Mouse (Mus musculus) heart, embryonic 14.5 days (tissue): Measurements from ENCODE around the gene Fam189a1. TPM values are rescaled to one million over a fixed set of nuclear protein-coding genes. Genes with fewer than 3 reads are reported as not detected.

Experiments used
- ATAC-seq: fragments of 200-750 bp; cut with Nextera tagmentation; 2 replicates; pipeline ENCODE4 v1.8.0; 2017; ENCODE audit warnings: low read depth, moderate TSS enrichment; ENCODE audit not compliant: insufficient number of reproducible peaks, insufficient read depth, low FRiP score
- H3K27ac ChIP-seq, 2 experiments: fragments of 200-500 bp in 1 of 2; fragments of 300-500 bp in 1 of 2; sonication (generic) in 1 of 2; replicated peaks in 1 of 2; 2 replicates each; pipeline ENCODE4 v1.5.1; 2012 to 2014; ENCODE audit warnings: low read depth in 2 of 2, low read length in 2 of 2, control low read depth in 1 of 2, mild to moderate bottlenecking in 1 of 2, mixed read lengths in 1 of 2; ENCODE audit not compliant: control insufficient read depth in 1 of 2, insufficient read depth in 1 of 2
- H3K27me3 ChIP-seq: fragments of 300-500 bp; sonication (generic); 2 replicates; pipeline ENCODE4 v1.6.1; 2014; ENCODE audit warnings: mild to moderate bottlenecking, low read length, control low read depth; ENCODE audit not compliant: control insufficient read depth, insufficient read depth
- H3K36me3 ChIP-seq: fragments of 300-500 bp; sonication (generic); 2 replicates; pipeline ENCODE4 v1.6.1; 2014; ENCODE audit warnings: mild to moderate bottlenecking, control low read depth, low read length, mixed read lengths; ENCODE audit not compliant: control insufficient read depth, insufficient read depth
- H3K4me1 ChIP-seq, 2 experiments: fragments of 200-500 bp in 1 of 2; fragments of 300-500 bp in 1 of 2; sonication (generic) in 1 of 2; 2 replicates each; pipeline ENCODE4 v1.6.1; 2012 to 2014; ENCODE audit warnings: low read length in 2 of 2, control low read depth in 1 of 2, mixed read lengths in 1 of 2; ENCODE audit not compliant: control insufficient read depth in 2 of 2, insufficient read depth in 2 of 2
- H3K4me2 ChIP-seq: fragments of 300-500 bp; sonication (generic); 2 replicates; pipeline ENCODE4 v1.6.1; 2014; ENCODE audit warnings: mild to moderate bottlenecking, low read length
- H3K4me3 ChIP-seq, 2 experiments: fragments of 200-500 bp in 1 of 2; fragments of 300-500 bp in 1 of 2; sonication (generic) in 1 of 2; 2 replicates each; pipeline ENCODE4 v1.5.1; 2012 to 2014; ENCODE audit warnings: low read length in 2 of 2, mild to moderate bottlenecking in 2 of 2, control low read depth in 1 of 2, low read depth in 1 of 2, moderate library complexity in 1 of 2; ENCODE audit not compliant: control insufficient read depth in 1 of 2, insufficient read depth in 1 of 2
- H3K9ac ChIP-seq: fragments of 300-500 bp; sonication (generic); 2 replicates; pipeline ENCODE4 v1.6.1; 2014; ENCODE audit warnings: mild to moderate bottlenecking, low read length
- H3K9me3 ChIP-seq: fragments of 300-500 bp; sonication (generic); 2 replicates; pipeline ENCODE4 v1.6.1; 2016; ENCODE audit warnings: low read length, control low read depth; ENCODE audit not compliant: control insufficient read depth
- WGBS: fragments of 180-500 bp; shearing (Covaris S2); extraction: QIAGEN DNeasy Blood & Tissue Kit; methylation state at CpG from one replicate; pipeline ENCODE4 v1.1.7; 2014; 5-methylcytosine and 5-hydroxymethylcytosine counted together
- polyA plus RNA-seq: library from polyadenylated mRNA; unstranded; fragments of >200 nt; fragmentation: Nextera tagmentation; extraction: Ambion mirVana; gene quantifications from 2 replicates; pipeline ENCODE4 v1.2.1, GENCODE M21; 2014

The Fam189a1 gene
- polyA plus RNA-seq, 1 experiment from 2014 or later = 0.77 TPM

DNA sequence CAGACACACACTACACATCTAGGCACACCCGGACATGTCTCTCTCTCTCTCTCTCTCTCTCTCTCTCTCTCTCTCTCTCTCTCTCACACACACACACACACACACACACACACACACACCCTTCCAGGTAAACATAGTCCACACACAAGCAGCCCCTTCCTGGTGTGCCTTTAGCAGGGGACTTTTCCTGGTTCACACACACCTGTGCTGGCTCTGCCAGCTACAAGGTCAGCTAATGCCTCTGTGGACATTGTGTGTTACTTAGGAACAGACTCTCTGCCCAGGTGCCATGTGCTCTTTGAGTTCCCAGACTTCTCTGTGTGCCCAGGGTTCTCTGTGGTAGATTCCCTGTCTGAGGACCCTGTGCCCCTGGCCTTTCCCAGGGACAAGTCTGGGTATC is 206.9 kb downstream of the Fam189a1 start:
- no peaks in the 10 kb centered on the region for H3K36me3 ChIP-seq
- H3K4me2 ChIP-seq = no peak overlapping the region
- H3K27ac ChIP-seq = no peak overlapping the region
- H3K4me1 ChIP-seq = peaks cover 0 to 6% of the 10 kb centered on the region in 2 experiments; a peak in 1 of 4 replicates
- WGBS = 67% methylated on average over 1 of the region's 1 CpGs
- no peaks in the 10 kb centered on the region for H3K9me3 ChIP-seq
- ATAC-seq = no peak
- no peak overlapping the region for H3K4me3 ChIP-seq
- no peaks in the 10 kb centered on the region for H3K27me3 ChIP-seq
- H3K9ac ChIP-seq = no peak overlapping the region

DNA sequence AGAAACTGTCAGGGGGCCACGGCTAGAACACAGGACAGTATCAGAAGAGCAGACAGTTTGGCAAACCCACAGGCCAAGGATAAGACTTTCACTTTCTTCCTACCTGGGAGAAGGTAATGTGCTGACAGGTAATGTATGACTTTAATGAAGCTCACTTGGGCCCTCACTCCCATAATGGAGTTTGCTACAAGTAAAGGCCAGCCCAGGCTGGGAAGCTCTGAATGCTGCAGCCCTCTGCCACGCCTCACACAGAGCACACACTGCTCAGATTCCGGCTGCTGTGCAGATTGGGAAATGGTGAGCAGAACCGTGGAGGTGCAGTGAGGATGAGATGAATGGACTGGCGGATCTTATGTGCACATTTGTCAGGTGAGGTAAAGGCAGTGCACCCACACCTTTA is 211.7 kb downstream of the Fam189a1 start:
- 78% methylated on average over 5 of the region's 5 CpGs for WGBS
- Histone ChIP-seq H3K9me3 (no peaks in the 10 kb centered on the region), H3K27ac (no peak overlapping the region), H3K27me3 (no peaks in the 10 kb centered on the region), H3K9ac (no peak overlapping the region), H3K4me3 (no peak overlapping the region), H3K4me2 (no peak overlapping the region), H3K36me3 (no peaks in the 10 kb centered on the region), H3K4me1 (peaks cover 0 to 6% of the 10 kb centered on the region in 2 experiments; a peak in 1 of 4 replicates)
- no peak for ATAC-seq

- ATAC-seq = no peak
- H3K9me3 ChIP-seq = no peaks in the 10 kb centered on the region
These were observed 212.2 kb downstream of the Fam189a1 start for GRCm38 (mm10) chr7:64944175-64944574.

GRCm38 (mm10) chr7:64936927-64937326 is 219.4 kb downstream of the Fam189a1 start:
- 64% methylated on average over 4 of the region's 4 CpGs for WGBS
- Histone ChIP-seq H3K27me3 (no peaks in the 10 kb centered on the region), H3K36me3 (no peaks in the 10 kb centered on the region), H3K27ac (no peak overlapping the region), H3K4me2 (no peak overlapping the region), H3K4me1 (no peaks in the 10 kb centered on the region), H3K9me3 (no peaks in the 10 kb centered on the region), H3K9ac (no peak overlapping the region), H3K4me3 (no peak overlapping the region)
- ATAC-seq = no peak

More at GRCm38 (mm10) chr7:64944175-64944574, 212.2 kb downstream of the Fam189a1 start:
- H3K27ac ChIP-seq = no peak overlapping the region
- 85% methylated on average over 8 of the region's 8 CpGs for WGBS
- H3K9ac ChIP-seq = no peak overlapping the region
- no peaks in the 10 kb centered on the region for H3K36me3 ChIP-seq
- no peak overlapping the region for H3K4me2 ChIP-seq
- H3K4me3 ChIP-seq = no peak overlapping the region
- H3K27me3 ChIP-seq = no peaks in the 10 kb centered on the region
- H3K4me1 ChIP-seq = peaks cover 0 to 6% of the 10 kb centered on the region in 2 experiments; a peak in 1 of 4 replicates

DNA sequence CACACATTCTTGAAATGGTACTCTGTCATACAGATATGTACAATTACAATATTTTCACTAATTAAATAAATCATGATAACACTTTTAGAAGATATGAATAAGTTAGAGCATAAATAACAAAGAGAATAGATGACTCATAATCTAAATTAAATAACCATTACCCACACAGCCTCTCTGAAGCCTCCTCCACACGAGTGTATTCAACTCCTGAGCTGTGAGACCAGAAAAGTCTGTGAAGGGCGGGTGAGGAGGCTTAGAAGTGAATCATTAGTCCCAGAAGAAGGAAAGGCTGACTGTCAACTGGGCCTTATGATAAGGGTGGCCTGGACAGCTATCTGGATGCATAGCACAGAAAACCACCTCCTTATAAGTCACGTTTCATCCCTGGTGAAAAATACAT is 222.3 kb downstream of the Fam189a1 start:
- Histone ChIP-seq H3K9ac (no peak overlapping the region), H3K36me3 (no peaks in the 10 kb centered on the region), H3K27me3 (no peaks in the 10 kb centered on the region), H3K9me3 (no peaks in the 10 kb centered on the region), H3K4me3 (no peak overlapping the region), H3K4me2 (no peak overlapping the region), H3K27ac (no peak overlapping the region), H3K4me1 (no peaks in the 10 kb centered on the region)
- no peak for ATAC-seq
- 58% methylated on average over 3 of the region's 3 CpGs for WGBS

- no peaks in the 10 kb centered on the region for H3K4me1 ChIP-seq
- H3K4me2 ChIP-seq = no peak overlapping the region
- no peaks in the 10 kb centered on the region for H3K27me3 ChIP-seq
- no peak overlapping the region for H3K27ac ChIP-seq
- H3K9me3 ChIP-seq = no peaks in the 10 kb centered on the region
- H3K4me3 ChIP-seq = no peak overlapping the region
- WGBS = 62% methylated on average over 4 of the region's 4 CpGs
- no peak for ATAC-seq
- no peaks in the 10 kb centered on the region for H3K36me3 ChIP-seq
- no peak overlapping the region for H3K9ac ChIP-seq
These were observed 225.4 kb downstream of the Fam189a1 start for GRCm38 (mm10) chr7:64930980-64931379.

- WGBS = 73% methylated on average over 5 of the region's 5 CpGs
- no peaks in the 10 kb centered on the region for H3K27me3 ChIP-seq
- H3K4me2 ChIP-seq = no peak overlapping the region
- H3K27ac ChIP-seq = no peak overlapping the region
- H3K9ac ChIP-seq = no peak overlapping the region
- H3K4me3 ChIP-seq = no peak overlapping the region
- no peak for ATAC-seq
- H3K9me3 ChIP-seq = no peaks in the 10 kb centered on the region
- H3K36me3 ChIP-seq = no peaks in the 10 kb centered on the region
- no peaks in the 10 kb centered on the region for H3K4me1 ChIP-seq
These were observed 232.5 kb downstream of the Fam189a1 start for GRCm38 (mm10) chr7:64923918-64924317.

GRCm38 (mm10) chr7:64921189-64921588 is 235.2 kb downstream of the Fam189a1 start:
- no peaks in the 10 kb centered on the region for H3K9me3 ChIP-seq
- H3K4me1 ChIP-seq = 0 out of 4 replicates have a peak, but pooled peaks cover 0 to 3% of the 10 kb centered on the region in 2 experiments
- H3K27me3 ChIP-seq = no peaks in the 10 kb centered on the region
- no peaks in the 10 kb centered on the region for H3K36me3 ChIP-seq
- H3K4me3 ChIP-seq = no peak overlapping the region
- WGBS = 82% methylated on average over 13 of the region's 13 CpGs
- H3K4me2 ChIP-seq = no peak overlapping the region
- no peak overlapping the region for H3K27ac ChIP-seq
- ATAC-seq = no peak
- no peak overlapping the region for H3K9ac ChIP-seq
